Mouse (Mus musculus): ENCODE results near the gene Lima1. TPM values are rescaled to one million over a fixed set of nuclear protein-coding genes. Genes with fewer than 3 reads are reported as not detected.

Lima1 gene
- polyA plus RNA-seq, 2 experiments: 76.0 to 81.2 TPM

GRCm38 (mm10) chr15:99754204-99754603, 121.1 kb downstream of the Lima1 start:
- Histone ChIP-seq H3K27me3 (ENCODE audit: control insufficient read depth, insufficient read depth, low read length) (no peaks in the 10 kb centered on the region), H3K9ac (ENCODE audit: low read depth, low read length, severe bottlenecking) (no peak overlapping the region), H3K4me3 (replicated peaks; ENCODE audit: low read length) (no peak overlapping the region), H3K9me3 (ENCODE audit: control insufficient read depth, low read length) (no peaks in the 10 kb centered on the region), H3K4me2 (replicated peaks; ENCODE audit: low read depth, low read length, severe bottlenecking) (no peak overlapping the region), H3K4me1 (ENCODE audit: control insufficient read depth, insufficient read depth, low read length) (no peaks in the 10 kb centered on the region), H3K36me3 (ENCODE audit: control insufficient read depth, insufficient read depth, low read length) (peaks cover 3% of the 10 kb centered on the region; the same call in 1 of the 2 replicates), H3K27ac (replicated peaks; ENCODE audit: low read depth, low read length) (no peak overlapping the region)
- ATAC-seq (ENCODE audit: low FRiP score, low read depth) (no peak), DNase-seq (ENCODE audit: low spot score) (no peak)
- 75% methylated on average over 3 of the region's 3 CpGs for WGBS
- no peak for TF ChIP-seq POLR2A (IDR thresholded peaks at IDR 0.05; ENCODE audit: borderline replicate concordance, extremely low read depth, insufficient read depth, insufficient read length)

GRCm38 (mm10) chr15:99740229-99740628, 135.0 kb downstream of the Lima1 start:
- Histone ChIP-seq H3K27me3 (ENCODE audit: control insufficient read depth, insufficient read depth, low read length) (no peaks in the 10 kb centered on the region), H3K9me3 (ENCODE audit: control insufficient read depth, low read length) (no peaks in the 10 kb centered on the region), H3K4me2 (replicated peaks; ENCODE audit: low read depth, low read length, severe bottlenecking) (no peak overlapping the region), H3K9ac (ENCODE audit: low read depth, low read length, severe bottlenecking) (no peak overlapping the region), H3K4me3 (replicated peaks; ENCODE audit: low read length) (no peak overlapping the region), H3K4me1 (ENCODE audit: control insufficient read depth, insufficient read depth, low read length) (no peaks in the 10 kb centered on the region), H3K36me3 (ENCODE audit: control insufficient read depth, insufficient read depth, low read length) (peaks cover 79% of the 10 kb centered on the region), H3K27ac (replicated peaks; ENCODE audit: low read depth, low read length) (no peak overlapping the region)
- TF ChIP-seq POLR2A (IDR thresholded peaks at IDR 0.05; ENCODE audit: borderline replicate concordance, extremely low read depth, insufficient read depth, insufficient read length): no peak
- DNase-seq (ENCODE audit: low spot score) (no peak), ATAC-seq (ENCODE audit: low FRiP score, low read depth) (no peak)
- over 99% methylated on average over 4 of the region's 4 CpGs for WGBS

GRCm38 (mm10) chr15:99736675-99737074, 138.6 kb downstream of the Lima1 start:
- no peaks in the 10 kb centered on the region for H3K27me3 ChIP-seq (ENCODE audit: control insufficient read depth, insufficient read depth, low read length)
- H3K9ac ChIP-seq (ENCODE audit: low read depth, low read length, severe bottlenecking): no peak overlapping the region
- H3K4me1 ChIP-seq (ENCODE audit: control insufficient read depth, insufficient read depth, low read length): no peaks in the 10 kb centered on the region
- H3K27ac ChIP-seq (replicated peaks; ENCODE audit: low read depth, low read length): no peak overlapping the region
- no peak overlapping the region for H3K4me2 ChIP-seq (replicated peaks; ENCODE audit: low read depth, low read length, severe bottlenecking)
- H3K36me3 ChIP-seq (ENCODE audit: control insufficient read depth, insufficient read depth, low read length): peaks cover 78% of the 10 kb centered on the region
- 95% methylated on average over 11 of the region's 11 CpGs for WGBS
- H3K4me3 ChIP-seq (replicated peaks; ENCODE audit: low read length): no peak overlapping the region
- no peak for TF ChIP-seq POLR2A (IDR thresholded peaks at IDR 0.05; ENCODE audit: borderline replicate concordance, extremely low read depth, insufficient read depth, insufficient read length)
- DNase-seq (ENCODE audit: low spot score) (no peak), ATAC-seq (ENCODE audit: low FRiP score, low read depth) (no peak)
- H3K9me3 ChIP-seq (ENCODE audit: control insufficient read depth, low read length): no peaks in the 10 kb centered on the region

- no peak overlapping the region for H3K27ac ChIP-seq (replicated peaks; ENCODE audit: low read depth, low read length)
- no peak for TF ChIP-seq POLR2A (IDR thresholded peaks at IDR 0.05; ENCODE audit: borderline replicate concordance, extremely low read depth, insufficient read depth, insufficient read length)
- DNase-seq (ENCODE audit: low spot score): no peak
- no peak overlapping the region for H3K4me3 ChIP-seq (replicated peaks; ENCODE audit: low read length)
- peaks cover 69% of the 10 kb centered on the region for H3K36me3 ChIP-seq (ENCODE audit: control insufficient read depth, insufficient read depth, low read length)
- WGBS: 87% methylated on average over 2 of the region's 2 CpGs
- H3K27me3 ChIP-seq (ENCODE audit: control insufficient read depth, insufficient read depth, low read length): no peaks in the 10 kb centered on the region
- no peak for ATAC-seq (ENCODE audit: low FRiP score, low read depth)
- no peak overlapping the region for H3K4me2 ChIP-seq (replicated peaks; ENCODE audit: low read depth, low read length, severe bottlenecking)
- no peak overlapping the region for H3K9ac ChIP-seq (ENCODE audit: low read depth, low read length, severe bottlenecking)
- no peaks in the 10 kb centered on the region for H3K9me3 ChIP-seq (ENCODE audit: control insufficient read depth, low read length)
- no peaks in the 10 kb centered on the region for H3K4me1 ChIP-seq (ENCODE audit: control insufficient read depth, insufficient read depth, low read length)
Measured at GRCm38 (mm10) chr15:99735631-99736030, 139.6 kb downstream of the Lima1 start.

- H3K4me1 ChIP-seq (ENCODE audit: control insufficient read depth, insufficient read depth, low read length): no peaks in the 10 kb centered on the region
- no peaks in the 10 kb centered on the region for H3K9me3 ChIP-seq (ENCODE audit: control insufficient read depth, low read length)
- WGBS: 90% methylated on average over 5 of the region's 5 CpGs
- DNase-seq (ENCODE audit: low spot score) (no peak), ATAC-seq (ENCODE audit: low FRiP score, low read depth) (no peak)
- peaks cover 62% of the 10 kb centered on the region for H3K36me3 ChIP-seq (ENCODE audit: control insufficient read depth, insufficient read depth, low read length)
- no peak overlapping the region for H3K27ac ChIP-seq (replicated peaks; ENCODE audit: low read depth, low read length)
- no peak overlapping the region for H3K9ac ChIP-seq (ENCODE audit: low read depth, low read length, severe bottlenecking)
- no peaks in the 10 kb centered on the region for H3K27me3 ChIP-seq (ENCODE audit: control insufficient read depth, insufficient read depth, low read length)
- no peak for TF ChIP-seq POLR2A (IDR thresholded peaks at IDR 0.05; ENCODE audit: borderline replicate concordance, extremely low read depth, insufficient read depth, insufficient read length)
- no peak overlapping the region for H3K4me3 ChIP-seq (replicated peaks; ENCODE audit: low read length)
- H3K4me2 ChIP-seq (replicated peaks; ENCODE audit: low read depth, low read length, severe bottlenecking): no peak overlapping the region
Measured at GRCm38 (mm10) chr15:99733186-99733585, 142.1 kb downstream of the Lima1 start.

GRCm38 (mm10) chr15:99731678-99732077, 143.6 kb downstream of the Lima1 start:
- TF ChIP-seq POLR2A (IDR thresholded peaks at IDR 0.05; ENCODE audit: borderline replicate concordance, extremely low read depth, insufficient read depth, insufficient read length): no peak
- Histone ChIP-seq H3K4me2 (replicated peaks; ENCODE audit: low read depth, low read length, severe bottlenecking) (no peak overlapping the region), H3K27me3 (ENCODE audit: control insufficient read depth, insufficient read depth, low read length) (no peaks in the 10 kb centered on the region), H3K9ac (ENCODE audit: low read depth, low read length, severe bottlenecking) (no peak overlapping the region), H3K36me3 (ENCODE audit: control insufficient read depth, insufficient read depth, low read length) (peaks cover 57% of the 10 kb centered on the region), H3K4me3 (replicated peaks; ENCODE audit: low read length) (no peak overlapping the region), H3K9me3 (ENCODE audit: control insufficient read depth, low read length) (no peaks in the 10 kb centered on the region), H3K27ac (replicated peaks; ENCODE audit: low read depth, low read length) (no peak overlapping the region), H3K4me1 (ENCODE audit: control insufficient read depth, insufficient read depth, low read length) (no peaks in the 10 kb centered on the region)
- DNase-seq (ENCODE audit: low spot score): no peak
- ATAC-seq (ENCODE audit: low FRiP score, low read depth): no peak
- 95% methylated on average over 3 of the region's 3 CpGs for WGBS
